Mouse (Mus musculus): Measurements from ENCODE around the gene Grin2d.

Gene Grin2d

DNA sequence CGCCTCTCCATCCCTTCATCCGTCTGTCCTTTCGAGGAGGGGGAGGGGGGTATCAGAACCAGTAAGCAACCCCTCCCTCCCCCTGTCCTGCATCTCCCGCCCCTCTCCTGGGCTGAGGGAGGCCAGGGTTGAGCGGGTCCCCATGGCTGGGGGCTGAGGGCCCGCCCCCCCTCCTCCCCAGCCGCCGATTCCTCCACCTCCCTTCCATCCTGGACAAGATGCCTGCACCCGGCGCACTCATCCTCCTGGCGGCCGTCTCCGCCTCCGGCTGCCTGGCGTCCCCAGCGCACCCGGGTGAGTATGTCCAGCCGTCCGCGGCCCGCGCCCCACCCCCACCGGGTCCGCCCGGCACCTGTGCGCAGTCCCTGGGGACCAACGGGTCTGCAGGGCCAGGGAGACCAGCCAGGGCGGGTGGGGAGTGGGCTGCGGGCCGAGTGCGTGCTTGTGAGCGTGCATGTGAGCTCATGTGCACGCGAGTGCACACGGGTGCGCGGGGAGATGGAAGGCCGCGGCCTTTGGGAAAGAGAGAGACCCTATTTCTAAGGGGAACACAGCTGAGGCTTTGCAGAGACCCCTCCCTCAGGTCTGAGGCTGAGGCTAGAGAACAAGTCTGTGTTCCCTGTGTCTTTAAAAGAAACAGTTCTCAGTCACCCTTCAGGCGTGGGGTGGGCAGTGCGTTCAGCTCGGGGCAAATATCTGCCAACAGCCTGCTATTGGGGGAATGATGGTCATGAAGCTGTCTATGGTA lies 92.6 kb downstream of the Grin2d start:
- CTCF ChIA-PET: interaction anchor here (1.3 kb wide), 1 partner anchor 15 kb away, joined by 3 read pairs; no protein-coding TSS in a partner anchor

DNA sequence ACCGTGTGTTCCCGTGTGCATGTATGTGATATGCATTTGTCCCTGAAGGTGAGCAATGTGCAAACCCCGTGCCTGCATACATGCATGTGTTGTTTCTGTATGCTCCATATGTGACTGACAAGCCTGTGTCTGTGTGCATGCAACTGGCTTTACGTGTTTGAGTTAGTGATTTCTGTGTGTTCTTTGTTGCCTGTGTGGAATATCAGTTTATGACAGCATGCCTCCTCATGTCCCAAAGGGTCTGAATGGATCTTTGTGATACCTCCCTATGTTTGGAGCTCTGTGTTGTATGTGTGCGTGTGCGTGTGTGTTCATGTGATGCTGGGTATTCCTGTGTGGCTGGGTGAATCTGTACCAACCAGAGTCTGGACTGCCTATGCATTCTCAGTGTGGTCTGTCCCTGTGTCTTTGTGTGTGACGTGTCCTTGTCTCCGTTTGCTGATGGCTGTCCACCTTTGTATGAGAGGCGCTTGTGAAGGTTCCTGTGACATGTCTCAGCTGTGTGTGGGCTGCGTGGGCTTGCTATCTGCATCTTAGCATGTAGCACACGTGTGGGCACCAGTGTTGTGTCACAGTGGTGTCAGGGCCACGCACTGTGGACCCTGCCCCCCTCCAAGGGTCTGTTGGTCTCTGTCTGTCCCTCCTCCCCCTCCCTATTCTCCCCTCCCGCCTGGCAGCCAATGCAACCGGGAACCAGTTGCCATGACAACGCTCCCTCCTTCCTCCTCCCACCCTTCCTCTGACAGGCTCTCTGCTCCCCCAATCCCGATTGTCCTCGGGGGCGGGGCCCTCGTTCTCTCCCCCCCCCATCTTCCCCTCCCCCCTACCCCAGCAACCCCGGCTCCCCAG lies 93.4 kb downstream of the Grin2d start, which contains the start of gene Sult2b1:
Gene Sult2b1 (minus strand): TSS at position 146 of the 849 bp plus-strand sequence.
- CTCF ChIA-PET: interaction anchor here (1.3 kb wide), 1 partner anchor 16 kb away, joined by 3 read pairs; no protein-coding TSS in a partner anchor

DNA sequence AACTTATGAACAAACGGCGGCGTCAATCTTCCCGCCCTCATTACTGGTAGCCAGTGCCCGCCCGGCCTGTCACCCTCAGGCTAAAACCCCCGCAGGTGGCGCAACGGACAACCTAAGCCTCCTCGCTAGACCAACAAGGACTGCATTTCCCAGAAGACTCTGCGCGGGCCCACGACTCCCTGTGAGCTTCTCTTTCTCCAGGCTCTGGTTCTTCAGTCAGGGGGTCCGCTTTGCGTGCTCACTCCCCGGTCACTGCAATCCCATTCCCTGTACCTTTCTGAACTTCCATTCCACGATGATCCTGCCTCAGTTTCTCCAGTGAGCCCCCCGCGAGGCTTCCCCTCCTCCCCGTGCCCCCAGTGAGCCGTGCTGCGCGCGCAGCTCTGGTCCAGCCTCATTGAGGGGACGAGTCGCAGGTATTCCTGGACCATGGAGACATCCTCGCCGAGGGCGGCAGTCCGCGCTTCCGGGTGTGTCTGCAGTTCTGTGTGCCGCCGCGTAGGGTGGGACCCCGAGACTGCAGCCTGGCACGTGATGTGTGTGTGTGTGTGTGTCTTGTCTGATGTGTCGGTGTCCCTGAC lies 94.6 kb downstream of the Grin2d start, which contains the start of gene Lmtk3:
Gene Lmtk3 (plus strand): TSS at position 228 of the 581 bp plus-strand sequence.
- CTCF ChIA-PET: interaction anchor here (0.6 kb wide), 1 partner anchor 24 kb away, joined by 10 read pairs; no protein-coding TSS in a partner anchor

DNA sequence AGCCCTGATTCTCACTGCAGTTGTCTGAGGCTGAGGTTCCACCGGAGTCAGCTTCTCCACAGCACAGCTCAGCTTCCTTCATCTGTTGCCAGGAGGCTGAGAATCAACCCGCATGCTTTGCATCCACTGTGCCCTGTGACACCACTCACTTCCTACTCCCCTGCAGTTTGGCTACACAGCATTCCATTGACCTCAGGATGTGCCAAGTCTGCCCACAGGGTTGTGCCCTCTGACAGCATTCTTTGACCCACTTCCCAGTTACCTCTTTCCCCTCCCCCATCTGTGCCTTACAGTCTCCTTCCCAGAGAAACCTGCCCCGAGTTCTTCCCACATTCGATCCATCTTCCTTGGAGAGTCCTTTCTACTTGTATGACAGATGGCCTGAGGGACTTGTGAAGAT lies 95.9 kb downstream of the Grin2d start:
- CTCF ChIA-PET: no interaction called here

Data from spleen, embryonic (tissue).